Mouse (Mus musculus): ENCODE results near the gene Hemk1. TPM values are rescaled to one million over a fixed set of nuclear protein-coding genes. Genes with fewer than 3 reads are reported as not detected.

Gene Hemk1
- polyA plus RNA-seq, 1 experiment from 2014 or later = 5.9 TPM

- Histone ChIP-seq H3K27me3 (replicated peaks; ENCODE audit: control insufficient read depth, insufficient read depth, low read length) (no peaks in the 10 kb centered on the region), H3K9ac (ENCODE audit: low read depth, low read length) (no peak overlapping the region), H3K4me3 (ENCODE audit: low read depth, low read length) (peak overlapping the region; percentile 7; the same call in 1 of the 2 replicates), H3K4me1 (replicated peaks; ENCODE audit: control insufficient read depth, insufficient read depth, low read length) (peaks cover 15% of the 10 kb centered on the region), H3K36me3 (ENCODE audit: control insufficient read depth, insufficient read depth) (peaks cover 3% of the 10 kb centered on the region; the same call in 1 of the 2 replicates), H3K27ac (ENCODE audit: low read depth, low read length) (peak overlapping the region; percentile 55), H3K9me3 (ENCODE audit: control insufficient read depth) (no peaks in the 10 kb centered on the region), H3K4me2 (replicated peaks; ENCODE audit: low read depth) (peak overlapping the region; percentile 54)
- WGBS = 14% methylated on average over 16 of the region's 16 CpGs
- ATAC-seq = peak; percentile 64
- TF ChIP-seq CTCF (IDR thresholded peaks at IDR 0.05; ENCODE audit: low read depth) = peak; percentile 28; the same call in 1 of the 2 replicates
Observed at GRCm38 (mm10) chr9:107279378-107280321, 58.5 kb downstream of the Hemk1 start.

DNA sequence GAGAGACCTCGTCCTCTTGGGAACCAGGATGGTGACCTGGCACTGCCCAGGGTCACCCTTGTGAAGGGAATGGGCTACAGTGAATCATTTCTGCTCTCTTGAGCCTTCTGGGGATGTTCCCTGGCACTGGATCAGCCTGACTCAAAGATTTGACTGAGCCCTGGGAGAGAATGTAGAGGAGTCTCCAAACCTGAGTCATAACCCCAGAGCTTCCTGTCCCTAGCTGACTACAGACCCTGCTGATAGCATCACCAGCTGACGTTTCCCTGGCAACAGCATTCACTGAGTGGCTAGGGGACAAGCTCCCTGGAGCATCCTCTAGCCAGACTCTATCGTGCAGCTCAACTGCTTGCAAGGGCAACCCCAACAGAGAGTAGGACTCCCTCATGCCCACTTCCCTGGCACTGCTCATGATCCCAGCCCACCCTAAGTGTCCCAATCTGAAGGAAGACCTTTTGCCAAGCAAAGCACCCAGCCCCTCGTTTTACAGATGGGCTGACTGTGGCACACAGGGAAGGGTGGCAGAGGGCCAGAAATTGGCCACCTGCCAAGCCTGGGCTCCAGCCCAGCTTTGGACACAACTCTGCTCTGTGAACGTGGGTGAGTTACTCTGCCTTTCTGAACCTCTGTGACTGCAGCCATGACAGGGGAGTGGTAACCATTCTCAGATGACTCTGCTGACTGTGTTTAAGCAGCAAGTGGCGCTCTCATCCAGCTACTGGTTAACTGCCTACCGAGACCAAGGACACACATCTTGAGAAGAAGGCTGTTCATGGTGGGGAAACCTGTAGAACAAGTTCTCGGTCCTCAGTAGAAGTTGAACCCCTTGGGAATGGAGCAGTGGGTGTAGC is 59.4 kb downstream of the Hemk1 start:
- H3K4me2 ChIP-seq (replicated peaks; ENCODE audit: low read depth) = no peak overlapping the region

DNA sequence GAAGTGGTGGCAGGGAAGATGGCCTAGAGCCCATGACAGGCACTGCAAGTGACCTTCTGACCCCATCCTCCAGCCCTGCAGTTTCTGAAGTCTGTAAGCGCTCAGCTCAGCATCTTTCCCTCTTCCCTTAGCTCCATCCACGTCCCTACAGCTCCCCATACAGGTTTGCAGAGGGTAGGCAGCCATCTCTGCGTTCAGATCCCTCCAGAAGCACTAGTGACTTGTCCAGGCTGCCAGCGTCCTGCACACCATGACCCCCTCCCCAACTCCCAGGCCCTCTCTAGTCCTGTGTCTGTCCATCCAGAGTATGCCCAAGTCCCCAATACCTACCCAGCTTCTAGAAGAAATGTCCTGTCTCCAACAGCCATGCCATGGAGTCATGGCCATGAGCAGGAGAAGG is 60.0 kb downstream of the Hemk1 start:
- Histone ChIP-seq H3K36me3 (ENCODE audit: control insufficient read depth, insufficient read depth) (peaks cover 3% of the 10 kb centered on the region; the same call in 1 of the 2 replicates), H3K27ac (ENCODE audit: low read depth, low read length) (no peak overlapping the region), H3K9ac (ENCODE audit: low read depth, low read length) (no peak overlapping the region), H3K4me2 (replicated peaks; ENCODE audit: low read depth) (no peak overlapping the region), H3K4me3 (ENCODE audit: low read depth, low read length) (no peak overlapping the region), H3K27me3 (replicated peaks; ENCODE audit: control insufficient read depth, insufficient read depth, low read length) (no peaks in the 10 kb centered on the region), H3K4me1 (replicated peaks; ENCODE audit: control insufficient read depth, insufficient read depth, low read length) (peaks cover 15% of the 10 kb centered on the region), H3K9me3 (ENCODE audit: control insufficient read depth) (no peaks in the 10 kb centered on the region)
- ATAC-seq = no peak
- WGBS = 60% methylated on average over 4 of the region's 4 CpGs
- TF ChIP-seq CTCF (IDR thresholded peaks at IDR 0.05; ENCODE audit: low read depth) = peak; percentile 27; the same call in 1 of the 2 replicates

More for the DNA sequence above, 59.4 kb downstream of the Hemk1 start:
- 41% methylated on average over 8 of the region's 8 CpGs for WGBS
- peak; percentile 48; the same call in 1 of the 2 replicates for ATAC-seq
- TF ChIP-seq CTCF (IDR thresholded peaks at IDR 0.05; ENCODE audit: low read depth) = peak; percentile 44
- no peaks in the 10 kb centered on the region for H3K9me3 ChIP-seq (ENCODE audit: control insufficient read depth)
- no peak overlapping the region for H3K9ac ChIP-seq (ENCODE audit: low read depth, low read length)
- peaks cover 15% of the 10 kb centered on the region for H3K4me1 ChIP-seq (replicated peaks; ENCODE audit: control insufficient read depth, insufficient read depth, low read length)
- no peak overlapping the region for H3K4me3 ChIP-seq (ENCODE audit: low read depth, low read length)
- H3K27ac ChIP-seq (ENCODE audit: low read depth, low read length) = no peak overlapping the region
- no peaks in the 10 kb centered on the region for H3K27me3 ChIP-seq (replicated peaks; ENCODE audit: control insufficient read depth, insufficient read depth, low read length)
- peaks cover 3% of the 10 kb centered on the region; the same call in 1 of the 2 replicates for H3K36me3 ChIP-seq (ENCODE audit: control insufficient read depth, insufficient read depth)

DNA sequence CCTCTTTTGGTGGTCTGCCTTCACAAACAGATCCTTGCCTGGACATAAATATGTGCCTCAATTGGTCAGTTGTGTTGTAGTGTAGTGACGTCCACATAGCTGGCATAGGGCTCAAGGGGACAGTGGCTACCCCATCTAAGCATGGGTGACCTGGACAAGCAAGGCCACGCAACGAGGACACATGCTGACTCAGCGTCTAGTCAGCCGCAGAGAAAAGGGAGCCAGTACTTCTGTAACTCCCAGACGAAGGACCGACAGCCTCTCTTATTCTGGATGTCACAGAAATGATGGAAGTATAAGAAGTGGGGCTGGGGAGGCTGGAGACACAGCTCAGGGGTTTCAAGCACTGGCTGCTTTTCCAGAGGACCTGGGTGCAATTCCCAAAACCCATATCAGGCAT is 60.5 kb downstream of the Hemk1 start:
- Histone ChIP-seq H3K9me3 (ENCODE audit: control insufficient read depth) (no peaks in the 10 kb centered on the region), H3K4me1 (replicated peaks; ENCODE audit: control insufficient read depth, insufficient read depth, low read length) (peaks cover 15% of the 10 kb centered on the region), H3K4me2 (replicated peaks; ENCODE audit: low read depth) (no peak overlapping the region), H3K27me3 (replicated peaks; ENCODE audit: control insufficient read depth, insufficient read depth, low read length) (no peaks in the 10 kb centered on the region), H3K27ac (ENCODE audit: low read depth, low read length) (no peak overlapping the region), H3K9ac (ENCODE audit: low read depth, low read length) (no peak overlapping the region), H3K4me3 (ENCODE audit: low read depth, low read length) (no peak overlapping the region), H3K36me3 (ENCODE audit: control insufficient read depth, insufficient read depth) (peaks cover 3% of the 10 kb centered on the region; the same call in 1 of the 2 replicates)
- WGBS = 85% methylated on average over 7 of the region's 7 CpGs
- ATAC-seq = no peak
- no peak for TF ChIP-seq CTCF (IDR thresholded peaks at IDR 0.05; ENCODE audit: low read depth)

Other genes starting within 250 kb of the Hemk1 start
- gene Dock3, start 106.4 kb downstream of the Hemk1 start, polyA plus RNA-seq (2015; fragmentation: Nextera tagmentation; extraction: Ambion mirVana) = 0.60 and 0.95 TPM in 2 replicates
- 26.2 and 30.4 TPM in 2 replicates for gene Mapkapk3, start 48.5 kb downstream of the Hemk1 start, polyA plus RNA-seq (2015; fragmentation: Nextera tagmentation; extraction: Ambion mirVana)
- gene Cish, start 42.3 kb downstream of the Hemk1 start, polyA plus RNA-seq (2015; fragmentation: Nextera tagmentation; extraction: Ambion mirVana) = 9.4 and 12.1 TPM in 2 replicates
- gene 6430571L13Rik, start 2.3 kb upstream of the Hemk1 start, polyA plus RNA-seq (2015; fragmentation: Nextera tagmentation; extraction: Ambion mirVana) = 0.14 and 0.20 TPM in 2 replicates
- 0.14 and 0.22 TPM in 2 replicates for gene Cacna2d2, start 61.3 kb upstream of the Hemk1 start, polyA plus RNA-seq (2015; fragmentation: Nextera tagmentation; extraction: Ambion mirVana)
- 36.3 and 38.0 TPM in 2 replicates for gene Tmem115, start 195.6 kb upstream of the Hemk1 start, polyA plus RNA-seq (2015; fragmentation: Nextera tagmentation; extraction: Ambion mirVana)
- gene Cyb561d2, start 203.8 kb upstream of the Hemk1 start, polyA plus RNA-seq (2015; fragmentation: Nextera tagmentation; extraction: Ambion mirVana) = 36.3 and 38.9 TPM in 2 replicates
- gene Nprl2, start 203.9 kb upstream of the Hemk1 start, polyA plus RNA-seq (2015; fragmentation: Nextera tagmentation; extraction: Ambion mirVana) = 20.0 and 20.7 TPM in 2 replicates
- 4.0 and 5.0 TPM in 2 replicates for gene Zmynd10, start 208.9 kb upstream of the Hemk1 start, polyA plus RNA-seq (2015; fragmentation: Nextera tagmentation; extraction: Ambion mirVana)
- gene Rassf1, start 213.2 kb upstream of the Hemk1 start, polyA plus RNA-seq (2015; fragmentation: Nextera tagmentation; extraction: Ambion mirVana) = 44.3 and 48.0 TPM in 2 replicates
- 38.7 and 41.6 TPM in 2 replicates for gene Tusc2, start 224.9 kb upstream of the Hemk1 start, polyA plus RNA-seq (2015; fragmentation: Nextera tagmentation; extraction: Ambion mirVana)
- 47.5 and 52.8 TPM in 2 replicates for gene Hyal2, start 229.6 kb upstream of the Hemk1 start, polyA plus RNA-seq (2015; fragmentation: Nextera tagmentation; extraction: Ambion mirVana)
- 2.4 and 2.8 TPM in 2 replicates for gene Hyal1, start 238.6 kb upstream of the Hemk1 start, polyA plus RNA-seq (2015; fragmentation: Nextera tagmentation; extraction: Ambion mirVana)
- gene Naa80, start 240.5 kb upstream of the Hemk1 start, polyA plus RNA-seq (2015; fragmentation: Nextera tagmentation; extraction: Ambion mirVana) = 20.4 and 21.4 TPM in 2 replicates
- gene Hyal3, start 242.5 kb upstream of the Hemk1 start, polyA plus RNA-seq (2015; fragmentation: Nextera tagmentation; extraction: Ambion mirVana) = 0.31 and 0.50 TPM in 2 replicates
- gene Ifrd2, start 249.3 kb upstream of the Hemk1 start, polyA plus RNA-seq (2015; fragmentation: Nextera tagmentation; extraction: Ambion mirVana) = 36.9 and 38.9 TPM in 2 replicates